Mouse (Mus musculus) stomach, postnatal 0 days (tissue): ENCODE data around the gene Arhgef10l.

Experiments used
- CTCF ChIP-seq: IDR thresholded peaks from 2 replicates; pipeline ENCODE4 v1.5.1; 2016; ENCODE audit warnings: antibody characterized with exemption, low read depth, mild to moderate bottlenecking, moderate library complexity
- EP300 ChIP-seq: optimal IDR thresholded peaks from 2 replicates; pipeline ENCODE3; 2016; ENCODE audit warnings: antibody characterized with exemption

DNA sequence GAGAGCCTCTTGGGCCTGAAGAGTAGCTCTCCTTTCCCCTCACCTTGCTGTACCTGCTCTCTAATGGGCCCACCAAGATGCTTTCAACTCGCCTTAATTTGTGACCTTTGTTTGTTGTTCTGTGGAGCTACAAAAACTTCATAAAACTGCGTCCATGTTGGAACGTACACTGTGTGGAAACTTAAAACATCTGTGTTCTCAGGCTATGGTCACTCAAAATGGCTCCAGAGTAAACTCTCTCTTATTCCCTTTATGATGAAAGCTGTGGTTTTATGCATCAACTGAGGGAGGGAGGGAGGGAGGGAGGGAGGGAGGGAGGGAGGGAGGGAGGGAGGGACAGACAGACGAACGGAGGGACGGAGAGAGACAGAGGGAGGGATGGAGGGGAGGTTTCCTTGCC is 35.7 kb downstream of the Arhgef10l start:
- TF ChIP-seq EP300 (no peak), CTCF (no peak)
